Mouse (Mus musculus): Measurements from ENCODE around the gene Med20. TPM values are rescaled to one million over a fixed set of nuclear protein-coding genes. Genes with fewer than 3 reads are reported as not detected.

Gene Med20
- polyA plus RNA-seq, 1 experiment from 2014 or later, result 49.2 TPM

- no peaks in the 10 kb centered on the region for H3K9me3 ChIP-seq (ENCODE audit: low read depth, low read length)
- peaks cover 95% of the 10 kb centered on the region for H3K36me3 ChIP-seq (ENCODE audit: insufficient read depth)
Observed at GRCm38 (mm10) chr17:47601389-47601755, 10.0 kb upstream of the Med20 start.

GRCm38 (mm10) chr17:47602289-47602688 is 9.1 kb upstream of the Med20 start:
- Histone ChIP-seq H3K27ac (ENCODE audit: low read depth) (no peak overlapping the region), H3K4me1 (ENCODE audit: insufficient read depth) (no peaks in the 10 kb centered on the region), H3K36me3 (ENCODE audit: insufficient read depth) (peaks cover 95% of the 10 kb centered on the region), H3K4me3 (ENCODE audit: low read depth, low read length) (no peak overlapping the region), H3K9me3 (ENCODE audit: low read depth, low read length) (no peaks in the 10 kb centered on the region), H3K4me2 (no peak overlapping the region), H3K9ac (no peak overlapping the region), H3K27me3 (ENCODE audit: insufficient read depth, low read length) (no peaks in the 10 kb centered on the region)
- no peak for DNase-seq
- no peak for TF ChIP-seq CTCF (IDR thresholded peaks at IDR 0.05; ENCODE audit: low read depth)
- 91% methylated on average over 11 of the region's 11 CpGs for WGBS
- no peak for ATAC-seq (ENCODE audit: insufficient read depth)

More at GRCm38 (mm10) chr17:47601389-47601755, 10.0 kb upstream of the Med20 start:
- ATAC-seq (ENCODE audit: insufficient read depth) (no peak), DNase-seq (no peak)
- TF ChIP-seq CTCF (IDR thresholded peaks at IDR 0.05; ENCODE audit: low read depth), result no peak
- H3K27me3 ChIP-seq (ENCODE audit: insufficient read depth, low read length), result no peaks in the 10 kb centered on the region
- no peak overlapping the region for H3K4me3 ChIP-seq (ENCODE audit: low read depth, low read length)
- 84% methylated on average over 10 of the region's 10 CpGs for WGBS
- H3K4me1 ChIP-seq (ENCODE audit: insufficient read depth), result peaks cover 6% of the 10 kb centered on the region
- no peak overlapping the region for H3K4me2 ChIP-seq
- no peak overlapping the region for H3K9ac ChIP-seq
- no peak overlapping the region; the same call in 1 of the 2 replicates for H3K27ac ChIP-seq (ENCODE audit: low read depth)

- TF ChIP-seq CTCF (IDR thresholded peaks at IDR 0.05; ENCODE audit: low read depth), result peak; percentile 47
- Histone ChIP-seq H3K4me1 (ENCODE audit: insufficient read depth) (peaks cover 4% of the 10 kb centered on the region), H3K27me3 (ENCODE audit: insufficient read depth, low read length) (no peaks in the 10 kb centered on the region), H3K4me2 (no peak overlapping the region), H3K4me3 (ENCODE audit: low read depth, low read length) (no peak overlapping the region), H3K9me3 (ENCODE audit: low read depth, low read length) (no peaks in the 10 kb centered on the region), H3K36me3 (ENCODE audit: insufficient read depth) (peaks cover 77% of the 10 kb centered on the region), H3K27ac (ENCODE audit: low read depth) (no peak overlapping the region), H3K9ac (no peak overlapping the region)
- no peak for ATAC-seq (ENCODE audit: insufficient read depth)
- peak; percentile 51 for DNase-seq
- WGBS, result 66% methylated on average over 5 of the region's 5 CpGs
Observed at GRCm38 (mm10) chr17:47606220-47606619, 5.2 kb upstream of the Med20 start.

DNA sequence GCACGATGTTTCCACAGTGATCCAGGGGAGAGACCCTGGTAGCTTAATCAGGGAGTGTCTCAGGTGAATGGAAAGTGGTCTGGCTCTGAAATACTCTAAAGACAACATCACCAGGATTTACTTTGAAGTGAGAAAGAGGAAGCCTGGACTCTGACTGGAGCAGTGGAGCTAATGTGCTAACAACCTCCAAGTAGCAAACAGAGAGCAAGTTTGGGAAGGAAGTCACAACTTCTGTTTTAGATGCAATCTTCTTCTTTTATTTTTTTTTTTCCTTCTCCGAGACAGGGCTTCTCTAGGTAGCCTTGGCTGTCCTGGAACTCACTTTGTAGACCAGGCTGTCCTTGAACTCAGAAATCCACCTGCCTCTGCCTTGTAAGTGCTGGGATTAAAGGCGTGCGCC is 2.2 kb upstream of the Med20 start:
- no peak overlapping the region for H3K4me2 ChIP-seq
- H3K27ac ChIP-seq (ENCODE audit: low read depth), result no peak overlapping the region
- 89% methylated on average over 4 of the region's 4 CpGs for WGBS
- peaks cover 61% of the 10 kb centered on the region for H3K36me3 ChIP-seq (ENCODE audit: insufficient read depth)
- ATAC-seq (ENCODE audit: insufficient read depth) (no peak), DNase-seq (no peak)
- H3K9ac ChIP-seq, result no peak overlapping the region
- H3K4me3 ChIP-seq (ENCODE audit: low read depth, low read length), result peak overlapping the region; percentile 9; the same call in 1 of the 2 replicates
- no peak for TF ChIP-seq CTCF (IDR thresholded peaks at IDR 0.05; ENCODE audit: low read depth)
- no peaks in the 10 kb centered on the region for H3K9me3 ChIP-seq (ENCODE audit: low read depth, low read length)
- H3K27me3 ChIP-seq (ENCODE audit: insufficient read depth, low read length), result no peaks in the 10 kb centered on the region
- H3K4me1 ChIP-seq (ENCODE audit: insufficient read depth), result peaks cover 4% of the 10 kb centered on the region

GRCm38 (mm10) chr17:47611661-47611982 is 240 bp downstream of the Med20 start:
- H3K4me2 ChIP-seq, result peak overlapping the region; percentile 68
- TF ChIP-seq CTCF (IDR thresholded peaks at IDR 0.05; ENCODE audit: low read depth), result no peak
- no peaks in the 10 kb centered on the region for H3K27me3 ChIP-seq (ENCODE audit: insufficient read depth, low read length)
- peaks cover 4% of the 10 kb centered on the region for H3K4me1 ChIP-seq (ENCODE audit: insufficient read depth)
- 0% methylated on average over 13 of the region's 13 CpGs for whole genome bisulfite sequencing
- no peak for DNase-seq
- H3K9me3 ChIP-seq (ENCODE audit: low read depth, low read length), result no peaks in the 10 kb centered on the region
- peaks cover 54% of the 10 kb centered on the region for H3K36me3 ChIP-seq (ENCODE audit: insufficient read depth)
- H3K27ac ChIP-seq (ENCODE audit: low read depth), result no peak overlapping the region
- no peak for ATAC-seq (ENCODE audit: insufficient read depth)
- peak overlapping the region; percentile 71 for H3K9ac ChIP-seq
- H3K4me3 ChIP-seq (ENCODE audit: low read depth, low read length), result peak overlapping the region; percentile 78

DNA sequence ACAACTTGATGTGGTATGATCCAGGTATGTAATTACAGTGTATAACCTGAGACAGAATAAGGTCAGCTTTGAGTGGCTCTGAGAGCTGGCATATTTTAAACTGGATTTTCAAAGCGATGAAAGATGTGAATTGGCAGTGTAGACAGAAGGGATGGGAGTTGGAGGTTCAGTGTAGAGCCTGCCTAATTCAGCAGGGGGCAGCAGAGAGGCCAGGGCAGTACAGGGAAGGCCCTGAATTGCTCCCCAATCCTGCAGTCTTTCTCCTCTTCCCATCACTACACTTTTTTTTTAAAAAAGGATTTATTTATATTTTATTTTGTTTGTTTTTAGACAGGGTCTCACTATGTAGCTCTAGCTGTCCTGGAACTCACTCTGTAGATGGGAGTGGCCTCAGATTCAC is 2.6 kb downstream of the Med20 start:
- Histone ChIP-seq H3K9me3 (ENCODE audit: low read depth, low read length) (no peaks in the 10 kb centered on the region), H3K4me1 (ENCODE audit: insufficient read depth) (peaks cover 4% of the 10 kb centered on the region), H3K4me2 (no peak overlapping the region), H3K36me3 (ENCODE audit: insufficient read depth) (peaks cover 46% of the 10 kb centered on the region), H3K4me3 (ENCODE audit: low read depth, low read length) (no peak overlapping the region), H3K27ac (ENCODE audit: low read depth) (no peak overlapping the region), H3K27me3 (ENCODE audit: insufficient read depth, low read length) (no peaks in the 10 kb centered on the region), H3K9ac (no peak overlapping the region)
- TF ChIP-seq CTCF (IDR thresholded peaks at IDR 0.05; ENCODE audit: low read depth), result peak; percentile 62
- peak; percentile 31 for DNase-seq
- WGBS, result 81% methylated on average over 1 of the region's 1 CpGs
- no peak for ATAC-seq (ENCODE audit: insufficient read depth)

DNA sequence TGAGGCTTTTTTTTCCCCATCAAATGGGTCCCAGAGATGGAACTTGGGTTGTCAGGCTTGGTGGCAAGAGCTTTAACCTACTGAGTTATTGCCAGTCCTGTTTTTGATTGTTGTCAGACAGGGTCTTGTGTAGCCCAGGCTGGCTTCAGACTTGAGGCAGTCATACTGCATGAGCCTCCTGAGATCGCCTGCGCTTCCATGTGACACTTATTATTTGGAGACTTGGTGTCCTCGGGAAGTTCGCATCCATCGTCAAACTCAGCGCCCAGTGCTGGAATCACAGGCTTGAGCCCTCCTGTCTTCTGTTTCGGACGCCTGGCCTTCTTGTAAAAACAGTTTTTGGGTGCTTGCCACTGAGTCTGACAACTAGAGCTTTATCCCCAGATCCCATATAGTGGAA is 4.7 kb downstream of the Med20 start:
- TF ChIP-seq CTCF (IDR thresholded peaks at IDR 0.05; ENCODE audit: low read depth), result no peak
- H3K4me3 ChIP-seq (ENCODE audit: low read depth, low read length), result no peak overlapping the region
- WGBS, result 93% methylated on average over 8 of the region's 8 CpGs
- H3K36me3 ChIP-seq (ENCODE audit: insufficient read depth), result peaks cover 53% of the 10 kb centered on the region
- no peak for ATAC-seq (ENCODE audit: insufficient read depth)
- no peak for DNase-seq
- no peaks in the 10 kb centered on the region for H3K27me3 ChIP-seq (ENCODE audit: insufficient read depth, low read length)
- no peaks in the 10 kb centered on the region for H3K9me3 ChIP-seq (ENCODE audit: low read depth, low read length)
- H3K4me1 ChIP-seq (ENCODE audit: insufficient read depth), result no peaks in the 10 kb centered on the region
- no peak overlapping the region for H3K27ac ChIP-seq (ENCODE audit: low read depth)
- H3K9ac ChIP-seq, result no peak overlapping the region
- no peak overlapping the region for H3K4me2 ChIP-seq

DNA sequence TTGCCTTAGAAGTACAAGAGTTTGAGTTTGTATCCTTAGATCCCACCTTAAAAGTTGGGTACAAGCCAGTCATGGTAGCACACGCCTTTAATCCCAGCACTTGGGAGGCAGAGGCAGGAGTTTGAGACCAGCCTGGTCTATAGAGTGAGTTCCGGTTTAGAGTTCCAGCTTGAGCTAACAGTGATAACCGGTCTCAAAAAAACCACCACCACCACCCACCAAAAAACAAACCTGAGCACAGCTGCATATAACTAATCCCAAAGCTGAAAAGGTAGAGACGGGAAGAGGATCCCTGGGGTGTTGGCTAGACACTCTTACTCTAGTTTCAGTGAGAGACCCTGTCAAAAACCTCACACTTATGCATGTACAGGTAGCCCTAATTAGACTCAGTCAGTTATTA is 5.3 kb downstream of the Med20 start:
- no peaks in the 10 kb centered on the region for H3K9me3 ChIP-seq (ENCODE audit: low read depth, low read length)
- H3K4me1 ChIP-seq (ENCODE audit: insufficient read depth), result no peaks in the 10 kb centered on the region
- H3K4me2 ChIP-seq, result no peak overlapping the region
- 90% methylated on average over 4 of the region's 4 CpGs for WGBS
- no peak overlapping the region for H3K4me3 ChIP-seq (ENCODE audit: low read depth, low read length)
- H3K36me3 ChIP-seq (ENCODE audit: insufficient read depth), result peaks cover 59% of the 10 kb centered on the region
- DNase-seq (no peak), ATAC-seq (ENCODE audit: insufficient read depth) (no peak)
- TF ChIP-seq CTCF (IDR thresholded peaks at IDR 0.05; ENCODE audit: low read depth), result no peak
- no peaks in the 10 kb centered on the region for H3K27me3 ChIP-seq (ENCODE audit: insufficient read depth, low read length)
- no peak overlapping the region for H3K27ac ChIP-seq (ENCODE audit: low read depth)
- H3K9ac ChIP-seq, result no peak overlapping the region

Measured in lung, embryonic 14.5 days (tissue).